Mouse (Mus musculus) limb, embryonic 13.5 days (tissue): ENCODE measurements around the gene Afp. TPM values are rescaled to one million over a fixed set of nuclear protein-coding genes. Genes with fewer than 3 reads are reported as not detected.

ENCODE experiments used
- ATAC-seq: fragments of 200-750 bp; cut with Nextera tagmentation; 2 replicates; pipeline ENCODE4 v1.8.0; 2017; ENCODE audit warnings: low read depth, moderate number of reproducible peaks, moderate TSS enrichment; ENCODE audit not compliant: low FRiP score
- H3K27ac ChIP-seq: fragments of 300-500 bp; sonication (generic); 2 replicates; pipeline ENCODE4 v1.5.1; 2015; ENCODE audit warnings: inconsistent platforms, mild to moderate bottlenecking, moderate library complexity
- H3K27me3 ChIP-seq: fragments of 300-500 bp; sonication (generic); 2 replicates; pipeline ENCODE4 v1.6.1; 2015; ENCODE audit warnings: mild to moderate bottlenecking, inconsistent platforms
- H3K36me3 ChIP-seq: fragments of 300-500 bp; sonication (generic); 2 replicates; pipeline ENCODE4 v1.6.1; 2015; ENCODE audit warnings: inconsistent platforms, mild to moderate bottlenecking, moderate library complexity
- H3K4me1 ChIP-seq: fragments of 300-500 bp; sonication (generic); 2 replicates; pipeline ENCODE4 v1.6.1; 2015; ENCODE audit warnings: inconsistent platforms
- H3K4me2 ChIP-seq: fragments of 300-500 bp; sonication (generic); replicated peaks from 2 replicates; pipeline ENCODE4 v1.6.1; 2015; ENCODE audit warnings: inconsistent platforms, mild to moderate bottlenecking, moderate library complexity
- H3K4me3 ChIP-seq: fragments of 300-500 bp; sonication (generic); 2 replicates; pipeline ENCODE4 v1.5.1; 2015; ENCODE audit warnings: moderate library complexity, mild to moderate bottlenecking, inconsistent platforms
- H3K9ac ChIP-seq: fragments of 300-500 bp; sonication (generic); 2 replicates; pipeline ENCODE4 v1.6.1; 2015; ENCODE audit warnings: mild to moderate bottlenecking, inconsistent platforms
- H3K9me3 ChIP-seq: fragments of 300-500 bp; sonication (generic); 2 replicates; pipeline ENCODE4 v1.6.1; 2016; ENCODE audit warnings: inconsistent platforms
- WGBS: fragments of 180-500 bp; shearing (Covaris S2); methylation state at CpG from one replicate; pipeline ENCODE4 v1.1.7; 2015; 5-methylcytosine and 5-hydroxymethylcytosine counted together
- polyA plus RNA-seq: library from polyadenylated mRNA; unstranded; fragments of >200 nt; fragmentation: Nextera tagmentation; extraction: Ambion mirVana; gene quantifications from 2 replicates; pipeline ENCODE4 v1.2.1, GENCODE M21; 2015

The Afp gene
- polyA plus RNA-seq, 1 experiment from 2014 or later, result 2.1 TPM

GRCm38 (mm10) chr5:90509828-90510592 is 19.5 kb downstream of the Afp start:
- ATAC-seq, result no peak
- Histone ChIP-seq H3K36me3 (no peaks in the 10 kb centered on the region), H3K4me2 (no peak overlapping the region), H3K4me3 (no peak overlapping the region), H3K4me1 (no peaks in the 10 kb centered on the region), H3K27ac (no peak overlapping the region), H3K9ac (no peak overlapping the region), H3K27me3 (no peaks in the 10 kb centered on the region), H3K9me3 (no peaks in the 10 kb centered on the region)
- WGBS, result 84% methylated on average over 5 of the region's 5 CpGs

GRCm38 (mm10) chr5:90512288-90512955 is 21.9 kb downstream of the Afp start:
- H3K4me1 ChIP-seq, result no peaks in the 10 kb centered on the region
- WGBS, result 74% methylated on average over 6 of the region's 6 CpGs
- no peak overlapping the region for H3K27ac ChIP-seq
- no peak overlapping the region for H3K4me2 ChIP-seq
- H3K9ac ChIP-seq, result no peak overlapping the region
- no peaks in the 10 kb centered on the region for H3K9me3 ChIP-seq
- ATAC-seq, result no peak
- no peak overlapping the region for H3K4me3 ChIP-seq
- H3K27me3 ChIP-seq, result no peaks in the 10 kb centered on the region
- H3K36me3 ChIP-seq, result no peaks in the 10 kb centered on the region

GRCm38 (mm10) chr5:90515561-90515960 is 25.0 kb downstream of the Afp start:
- Histone ChIP-seq H3K36me3 (no peaks in the 10 kb centered on the region), H3K4me3 (no peak overlapping the region), H3K27me3 (no peaks in the 10 kb centered on the region), H3K9ac (no peak overlapping the region), H3K9me3 (no peaks in the 10 kb centered on the region), H3K4me2 (no peak overlapping the region), H3K4me1 (no peaks in the 10 kb centered on the region), H3K27ac (no peak overlapping the region)
- ATAC-seq, result no peak
- WGBS, result 90% methylated on average over 6 of the region's 6 CpGs

GRCm38 (mm10) chr5:90518356-90519100 is 28.0 kb downstream of the Afp start, which contains the start of gene Afm:
Gene Afm, plus strand, starts transcription at chr5:90518932.
- H3K9me3 ChIP-seq, result no peaks in the 10 kb centered on the region
- H3K36me3 ChIP-seq, result no peaks in the 10 kb centered on the region
- WGBS, result 71% methylated on average over 6 of the region's 6 CpGs
- H3K9ac ChIP-seq, result no peak within 1 kb of the TSS
- H3K27me3 ChIP-seq, result no peaks in the 10 kb centered on the region
- H3K4me3 ChIP-seq, result no peak within 1 kb of the TSS
- no peak for ATAC-seq
- H3K27ac ChIP-seq, result no peak within 1 kb of the TSS
- H3K4me1 ChIP-seq, result no peaks in the 10 kb centered on the region
- H3K4me2 ChIP-seq, result no peak within 1 kb of the TSS

GRCm38 (mm10) chr5:90551191-90551590 is 60.7 kb downstream of the Afp start:
- whole genome bisulfite sequencing, result 87% methylated on average over 8 of the region's 8 CpGs
- H3K9ac ChIP-seq, result no peak overlapping the region
- no peak for ATAC-seq
- no peaks in the 10 kb centered on the region for H3K27me3 ChIP-seq
- H3K4me3 ChIP-seq, result no peak overlapping the region
- no peaks in the 10 kb centered on the region for H3K36me3 ChIP-seq
- H3K27ac ChIP-seq, result no peak overlapping the region
- H3K4me2 ChIP-seq, result no peak overlapping the region
- no peaks in the 10 kb centered on the region for H3K4me1 ChIP-seq
- H3K9me3 ChIP-seq, result no peaks in the 10 kb centered on the region

- no peaks in the 10 kb centered on the region for H3K9me3 ChIP-seq
- no peak overlapping the region for H3K9ac ChIP-seq
- 77% methylated on average over 3 of the region's 3 CpGs for WGBS
- no peaks in the 10 kb centered on the region for H3K4me1 ChIP-seq
- H3K27ac ChIP-seq, result no peak overlapping the region
- no peak overlapping the region for H3K4me3 ChIP-seq
- H3K36me3 ChIP-seq, result no peaks in the 10 kb centered on the region
- no peaks in the 10 kb centered on the region for H3K27me3 ChIP-seq
- ATAC-seq, result no peak
- no peak overlapping the region for H3K4me2 ChIP-seq
Measured at GRCm38 (mm10) chr5:90556052-90556451, 65.5 kb downstream of the Afp start.

Other genes with a start within 250 kb of the Afp start
- gene Ankrd17, start 124.2 kb upstream of the Afp start, polyA plus RNA-seq, result 25.0 and 27.2 TPM in 2 replicates
- gene Gm9958, start 123.5 kb upstream of the Afp start, polyA plus RNA-seq, result 7.1 and 7.8 TPM in 2 replicates
- 1.0 and 6.4 TPM in 2 replicates for gene Alb, start 29.8 kb upstream of the Afp start, polyA plus RNA-seq
- not detected in 2 replicates for gene Afm, start 28.2 kb downstream of the Afp start, polyA plus RNA-seq
- gene 5830473C10Rik, start 70.4 kb downstream of the Afp start, polyA plus RNA-seq, result 0.08 TPM in 1 of 2 replicates, not detected in the other
- 1.4 and 2.1 TPM in 2 replicates for gene Rassf6, start 149.9 kb downstream of the Afp start, polyA plus RNA-seq